Comparison of ENCODE assay signal across 14 mouse cellular contexts in genomic region chr16:14800209-14800608, GRCm38 (mm10).
A peak's percentile ranks its signal among the peaks of the same experiment; 100 is the strongest.
DNase-seq lines count a peak whose midpoint lies in the region; ATAC-seq lines count a peak whose summit lies in the region.
"Had no signal": no experiment of that assay in that cellular context is flagged by ENCODE, and none has a peak within 500 bp of the region (broad histone marks: within the 10 kb centered on the region; RNA-seq: fewer than 3 reads in every experiment).

No protein-coding gene starts in this region.

- H3K27ac ChIP-seq in forebrain, embryonic 11.5 days (ENCODE audit: low read depth, low read length): no peak overlapping the region
- H3K27ac ChIP-seq in forebrain, embryonic 10.5 days: no peak overlapping the region
- H3K27ac ChIP-seq: forebrain, embryonic 12.5 days; heart, adult 2 months; layer of hippocampus, adult 2 months; liver, embryonic 14.5 days; neural tube, embryonic 12.5 days had no signal

- no peak overlapping the region for H3K9ac ChIP-seq in forebrain, embryonic 11.5 days (ENCODE audit: low read length)
- H3K9ac ChIP-seq: forebrain, embryonic 12.5 days; liver, embryonic 14.5 days; neural tube, embryonic 12.5 days had no signal

- ATAC-seq in forebrain, embryonic 11.5 days (replicated peaks; ENCODE audit: low FRiP score): no peak

- H3K9me3 ChIP-seq in forebrain, embryonic 11.5 days (ENCODE audit: control insufficient read depth, low read length): no peaks in the 10 kb centered on the region
- no peaks in the 10 kb centered on the region for H3K9me3 ChIP-seq in forebrain, embryonic 10.5 days
- H3K9me3 ChIP-seq: forebrain, embryonic 12.5 days; neural tube, embryonic 12.5 days had no signal

- H3K4me1 ChIP-seq in forebrain, embryonic 11.5 days (replicated peaks; ENCODE audit: control insufficient read depth, insufficient read depth, low read length): no peaks in the 10 kb centered on the region
- H3K4me1 ChIP-seq in forebrain, embryonic 10.5 days: no peaks in the 10 kb centered on the region
- H3K4me1 ChIP-seq: forebrain, embryonic 12.5 days; neural tube, embryonic 12.5 days had no signal

- peak; percentile 53 for DNase-seq in forebrain, embryonic 11.5 days (ENCODE audit: low spot score)
- DNase-seq in forebrain, embryonic 10.5 days (ENCODE audit: extremely low spot score, low spot score): no peak
- DNase-seq in embryo, embryonic 10.5 days (ENCODE audit: low spot score): peak; percentile 9
- peak; percentile 47 for DNase-seq in gonadal fat pad, adult 2 months (ENCODE audit: low read depth)
- DNase-seq in urinary bladder, postnatal 14 days (ENCODE audit: low spot score): peak; percentile 76
- DNase-seq in heart, adult 18-20 months: no peak
- no peak for DNase-seq in thymus, postnatal 25 days
- DNase-seq in heart, postnatal 4 days: no peak
- DNase-seq: adrenal gland, postnatal 25 days; heart, adult 2 months had no signal

- 55% methylated on average over 13 of the region's 13 CpGs for whole genome bisulfite sequencing in forebrain, embryonic 11.5 days
- WGBS in forebrain, embryonic 10.5 days: 57% methylated on average over 13 of the region's 13 CpGs

- no peaks in the 10 kb centered on the region for H3K36me3 ChIP-seq in forebrain, embryonic 11.5 days (ENCODE audit: control insufficient read depth, insufficient read depth, low read length)
- no peaks in the 10 kb centered on the region for H3K36me3 ChIP-seq in forebrain, embryonic 10.5 days (replicated peaks)
- H3K36me3 ChIP-seq: forebrain, embryonic 12.5 days; neural tube, embryonic 12.5 days had no signal

- no peak overlapping the region for H3K4me3 ChIP-seq in forebrain, embryonic 11.5 days (ENCODE audit: low read depth, low read length)
- H3K4me3 ChIP-seq in forebrain, embryonic 10.5 days: no peak overlapping the region
- H3K4me3 ChIP-seq: forebrain, embryonic 12.5 days; heart, adult 2 months; layer of hippocampus, adult 2 months; neural tube, embryonic 12.5 days had no signal

- no peaks in the 10 kb centered on the region for H3K27me3 ChIP-seq in forebrain, embryonic 11.5 days (ENCODE audit: control insufficient read depth, insufficient read depth, low read length)
- H3K27me3 ChIP-seq in forebrain, embryonic 10.5 days (ENCODE audit: poor library complexity, severe bottlenecking): no peaks in the 10 kb centered on the region
- H3K27me3 ChIP-seq: forebrain, embryonic 12.5 days; neural tube, embryonic 12.5 days had no signal

- H3K4me2 ChIP-seq in forebrain, embryonic 11.5 days (ENCODE audit: low read depth, low read length, severe bottlenecking): no peak overlapping the region
- H3K4me2 ChIP-seq: forebrain, embryonic 12.5 days; neural tube, embryonic 12.5 days had no signal

Comparison
In these comparisons a context has a peak if more than half of its experiments do, and no peak if none do; other contexts are left out.
1. DNase-seq: peak in forebrain, embryonic 11.5 days (single experiment), embryo, embryonic 10.5 days (single experiment), gonadal fat pad, adult 2 months (single experiment) and urinary bladder, postnatal 14 days (single experiment); none in forebrain, embryonic 10.5 days (single experiment), heart, adult 18-20 months (0 of 2), thymus, postnatal 25 days (single experiment) and heart, postnatal 4 days (single experiment).